Mouse (Mus musculus): ENCODE measurements at regions not wholly inside any gene's neighbourhood (a gene's known extent, or its start where the extent isn't known, plus 50 kb on each side); places are given as distances from the start of the nearest gene placed in this dataset.

- in situ Hi-C loops (cut with MboI, MseI), result loop anchor here in 1 of 2 experiments (5.0 kb wide), 1 partner anchor 165 kb away; no protein-coding TSS in a partner anchor
These were observed 112.1 kb upstream of the Cpm start for GRCm38 (mm10) chr10:117517071-117517714.

DNA sequence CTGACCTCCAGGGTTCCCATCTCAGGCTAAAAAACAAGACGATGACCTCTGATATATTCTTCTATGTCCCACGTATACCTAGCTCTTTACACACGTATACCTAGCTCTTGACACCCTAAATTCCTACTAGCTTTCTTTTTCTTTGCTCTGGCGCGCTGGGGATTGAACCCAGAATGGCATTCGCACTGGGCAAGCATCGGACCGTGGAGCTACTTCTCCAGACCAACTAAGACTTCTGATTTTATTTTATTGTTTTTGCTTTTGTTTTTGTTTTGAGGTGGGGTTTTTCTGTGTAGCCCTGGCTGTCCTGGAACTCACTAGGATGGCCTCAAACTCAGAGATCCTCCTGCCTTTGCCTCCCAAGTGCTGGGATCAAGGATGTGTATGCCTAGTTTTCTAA, 112.8 kb upstream of the Cpm start:
- in situ Hi-C loops (cut with MboI, MseI), result loop anchor here in 1 of 2 experiments (5.0 kb wide), 1 partner anchor 166 kb away; no protein-coding TSS in a partner anchor

GRCm38 (mm10) chr10:117515777-117516501, 113.4 kb upstream of the Cpm start:
- in situ Hi-C loops (cut with MboI, MseI), result loop anchor here in 1 of 2 experiments (5.0 kb wide), 1 partner anchor 166 kb away; no protein-coding TSS in a partner anchor

GRCm38 (mm10) chr10:117515039-117515438, 114.3 kb upstream of the Cpm start:
- in situ Hi-C loops (cut with MboI, MseI), result loop anchor here in 1 of 2 experiments (5.0 kb wide), 1 partner anchor 167 kb away; no protein-coding TSS in a partner anchor

GRCm38 (mm10) chr10:117513925-117514546, 115.3 kb upstream of the Cpm start:
- in situ Hi-C loops (cut with MboI, MseI), result no loop called here

DNA sequence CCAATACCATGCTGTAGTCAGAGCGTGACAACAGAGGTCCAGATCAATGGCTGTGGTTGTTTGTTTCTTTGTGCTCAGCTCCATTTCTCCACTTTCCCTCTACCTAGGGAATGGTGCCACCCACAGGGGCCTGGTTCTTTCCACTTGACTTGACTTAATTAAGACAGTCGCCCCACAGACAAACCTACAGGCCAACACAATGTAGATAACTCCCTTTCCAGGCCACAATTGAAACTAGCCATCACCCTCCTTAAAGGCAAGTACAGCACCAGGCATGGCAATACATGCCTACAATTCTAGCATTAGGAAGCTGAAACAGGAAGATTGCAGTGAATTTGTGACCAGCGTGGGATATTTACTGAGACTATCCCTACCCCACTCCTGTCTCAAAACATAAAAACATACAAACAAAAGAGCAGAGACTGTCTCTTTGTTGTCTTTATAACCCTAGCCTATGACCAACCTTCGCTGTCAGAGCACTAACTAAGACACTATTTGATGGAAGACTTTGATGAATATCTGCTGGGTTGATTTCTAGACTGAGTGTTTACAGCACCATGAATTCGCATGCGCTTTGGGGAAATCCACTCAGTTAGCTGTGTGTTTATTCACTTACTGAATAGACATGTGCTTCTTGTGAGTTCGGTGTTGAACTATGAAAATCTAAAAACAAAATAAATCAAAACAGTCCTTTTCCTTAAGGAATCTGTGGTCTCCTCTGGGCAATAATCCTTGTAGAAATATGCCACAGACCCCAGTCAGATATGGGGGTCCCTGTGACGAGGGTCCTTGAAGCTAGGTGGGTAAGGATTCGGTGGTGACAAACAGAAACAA, 116.7 kb upstream of the Cpm start:
- in situ Hi-C loops (cut with MboI, MseI), result no loop called here

GRCm38 (mm10) chr10:117511483-117512406, 117.6 kb upstream of the Cpm start:
- in situ Hi-C loops (cut with MboI, MseI), result no loop called here

DNA sequence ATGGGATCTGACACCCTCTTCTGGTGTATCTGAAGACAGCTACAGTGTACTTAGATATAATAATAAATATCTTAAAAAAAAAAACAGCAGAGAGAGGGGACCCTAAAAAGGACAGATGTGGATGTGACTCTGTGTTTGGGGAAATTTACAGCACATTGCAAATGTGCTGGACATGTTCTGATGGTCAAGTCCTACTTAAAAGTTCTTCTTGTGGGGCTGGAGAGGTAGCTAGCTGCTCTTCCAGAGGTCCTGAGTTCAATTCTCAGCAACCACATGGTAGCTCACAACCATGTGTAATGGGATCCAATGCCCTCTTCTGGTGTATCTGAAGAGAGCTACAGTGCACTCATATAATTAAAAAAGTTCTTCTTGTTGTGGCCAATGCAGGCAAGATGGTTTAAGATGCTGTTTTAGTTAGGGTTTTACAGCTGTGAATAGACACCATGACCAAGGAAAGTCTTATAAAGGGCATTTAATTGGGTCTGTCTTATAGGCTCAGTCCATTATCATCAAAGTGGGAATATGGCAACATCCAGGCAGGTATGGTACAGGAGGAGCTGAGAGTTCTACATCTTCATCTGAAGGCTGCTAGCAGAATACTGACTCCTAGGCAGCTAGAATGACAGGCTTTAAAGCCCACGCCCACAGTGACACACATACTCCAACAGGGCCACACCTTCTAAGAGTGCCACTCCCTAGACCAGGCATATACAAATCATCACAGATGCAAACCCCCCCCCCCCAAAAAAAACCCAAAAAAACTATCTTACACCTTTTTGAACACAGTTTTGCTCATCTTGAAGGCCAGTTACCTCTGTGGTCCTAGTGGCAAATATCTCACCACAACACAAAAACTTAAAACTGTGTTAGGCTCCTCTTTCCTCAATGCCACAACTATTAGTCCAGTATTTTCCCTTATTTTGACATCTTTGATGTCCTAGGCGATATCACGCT, 118.5 kb upstream of the Cpm start:
- in situ Hi-C loops (cut with MboI, MseI), result no loop called here

DNA sequence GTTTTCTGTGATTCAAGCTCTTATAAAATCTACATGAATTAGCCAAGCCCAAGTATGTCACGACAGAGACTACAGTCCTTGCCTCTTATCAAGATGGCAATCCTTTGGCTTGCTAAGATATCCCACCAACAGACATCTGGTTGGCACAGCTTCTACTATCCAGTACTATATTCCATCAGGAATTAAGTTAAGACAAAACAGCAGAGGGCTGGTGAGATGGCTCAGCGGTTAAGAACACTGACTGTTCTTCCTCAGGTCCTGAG, 119.1 kb upstream of the Cpm start:
- in situ Hi-C loops (cut with MboI, MseI), result no loop called here

GRCm38 (mm10) chr10:117509431-117510223, 119.7 kb upstream of the Cpm start:
- in situ Hi-C loops (cut with MboI, MseI), result loop anchor here in 1 of 2 experiments (10.0 kb wide), 1 partner anchor 55 kb away; no protein-coding TSS in a partner anchor

DNA sequence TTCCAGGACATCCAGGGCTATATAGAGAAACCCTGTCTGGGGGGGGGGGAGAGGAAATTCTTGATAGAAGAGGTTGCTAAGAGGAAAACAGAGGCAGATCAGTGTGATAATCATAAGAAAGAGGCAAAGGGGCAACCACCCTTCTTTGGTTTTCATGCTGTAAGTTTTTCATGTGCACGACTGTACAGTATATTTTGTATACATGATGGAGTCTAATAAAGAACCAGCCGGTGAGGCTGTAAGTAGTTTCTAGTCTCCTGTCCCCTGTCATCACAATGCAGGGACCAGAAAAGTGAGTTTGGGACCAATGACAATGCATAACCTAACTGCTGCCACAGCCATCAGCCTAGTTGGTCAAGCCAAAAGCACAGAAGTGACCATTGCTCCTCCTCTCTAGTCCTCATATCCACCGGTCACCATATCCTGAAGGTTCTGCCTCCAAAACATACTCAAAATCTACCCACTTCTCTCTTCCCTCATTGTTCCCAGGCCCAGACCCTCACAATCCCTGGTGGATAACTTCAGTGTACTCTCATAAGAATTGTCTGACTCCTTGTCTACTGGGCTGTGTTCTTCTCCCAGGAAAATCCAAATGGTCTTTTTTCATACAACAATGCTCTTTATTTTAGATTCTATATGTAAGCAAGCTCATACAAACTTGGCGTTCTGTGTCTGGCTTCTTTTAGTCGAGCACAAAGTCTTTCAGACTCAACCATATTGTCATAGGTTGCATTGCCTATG, 122.9 kb upstream of the Cpm start:
- in situ Hi-C loops (cut with MboI, MseI), result loop anchor here in 1 of 2 experiments (10.0 kb wide), 1 partner anchor 52 kb away; no protein-coding TSS in a partner anchor

GRCm38 (mm10) chr10:117505529-117505928, 123.8 kb upstream of the Cpm start:
- in situ Hi-C loops (cut with MboI, MseI), result loop anchor here in 1 of 2 experiments (10.0 kb wide), 1 partner anchor 51 kb away; no protein-coding TSS in a partner anchor

GRCm38 (mm10) chr10:117505057-117505456, 124.2 kb upstream of the Cpm start:
- in situ Hi-C loops (cut with MboI, MseI), result loop anchor here in 1 of 2 experiments (10.0 kb wide), 1 partner anchor 50 kb away; no protein-coding TSS in a partner anchor

GRCm38 (mm10) chr10:117504267-117504902, 124.6 kb upstream of the Cpsf6 start:
- in situ Hi-C loops (cut with MboI, MseI), result loop anchor here in 1 of 2 experiments (10.0 kb wide), 1 partner anchor 50 kb away; no protein-coding TSS in a partner anchor

DNA sequence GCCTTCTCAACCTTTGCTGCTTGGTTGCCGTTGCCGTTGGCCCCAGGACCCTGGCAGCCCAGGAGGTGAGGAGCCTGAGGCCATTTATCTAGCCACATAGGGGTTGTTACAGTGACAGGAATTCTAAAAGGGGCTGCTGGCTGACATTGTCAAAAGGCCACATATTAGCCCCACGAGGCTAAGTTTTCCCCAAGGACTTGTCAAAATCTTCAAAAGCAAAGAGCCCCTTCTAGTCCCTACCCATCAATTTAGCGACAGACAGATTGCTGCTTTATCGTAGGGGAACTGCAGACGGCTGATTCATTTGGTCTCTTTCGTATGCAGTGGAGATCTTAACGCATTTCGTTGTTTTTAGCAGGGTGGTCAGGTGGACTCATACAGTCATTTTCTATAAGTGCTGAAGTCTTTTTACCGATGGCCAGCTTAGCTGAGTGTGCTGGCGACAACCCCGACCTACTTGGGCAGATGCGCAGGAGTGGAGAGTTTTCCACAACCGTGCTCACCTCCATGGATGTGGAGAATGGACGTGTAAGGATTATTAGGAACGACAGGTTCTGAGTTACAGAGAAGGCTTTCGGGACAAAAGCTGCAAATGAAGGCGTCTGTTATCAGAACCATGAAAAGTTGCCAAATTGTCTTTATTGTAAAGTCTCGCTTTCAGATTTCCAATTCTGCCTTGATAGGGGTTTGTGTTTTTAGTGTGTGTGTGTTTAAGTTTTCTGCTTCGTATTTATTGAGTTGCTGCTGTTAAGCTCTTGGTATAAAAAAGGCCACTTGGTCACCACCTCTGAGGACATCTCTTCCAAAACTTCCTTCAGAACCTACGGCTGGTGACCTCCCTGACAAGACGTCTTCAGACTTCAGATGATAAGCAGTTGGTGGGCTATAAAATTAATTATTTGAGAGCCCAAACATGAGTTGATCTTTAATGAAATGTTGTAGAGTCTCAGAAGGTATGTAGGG, 123.7 kb upstream of the Cpsf6 start:
- in situ Hi-C loops (cut with MboI, MseI), result loop anchor here in 1 of 2 experiments (10.0 kb wide), 1 partner anchor 49 kb away; no protein-coding TSS in a partner anchor

DNA sequence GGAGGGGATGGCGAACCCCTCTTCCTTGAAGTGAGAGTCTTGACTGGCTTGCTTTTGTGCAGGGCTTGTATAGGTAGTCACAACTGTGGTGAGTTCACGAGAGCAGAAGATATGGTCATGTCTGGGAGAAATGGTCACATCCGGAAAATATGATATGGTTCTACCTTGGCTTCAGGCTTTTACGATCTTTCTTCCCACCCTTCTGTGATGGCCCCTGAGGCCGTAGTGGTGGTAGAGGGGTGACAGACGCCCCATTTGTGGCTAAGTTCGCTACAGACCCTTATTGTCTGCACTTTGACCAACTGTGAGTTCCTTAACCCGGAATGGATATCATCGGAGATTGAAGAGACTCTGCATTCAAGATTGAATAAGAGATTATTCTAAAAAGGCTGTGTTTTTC, 122.9 kb upstream of the Cpsf6 start:
- in situ Hi-C loops (cut with MboI, MseI), result loop anchor here in 1 of 2 experiments (10.0 kb wide), 1 partner anchor 48 kb away; no protein-coding TSS in a partner anchor
